Mouse (Mus musculus) hindbrain, embryonic 13.5 days (tissue): ENCODE data around the gene Fam166a. TPM values are rescaled to one million over a fixed set of nuclear protein-coding genes. Genes with fewer than 3 reads are reported as not detected.
"Not testable (repeated sequence)": the region's sequence is repeated elsewhere in the genome, so short reads cannot be mapped to it uniquely, and the experiment has no call there.

Source experiments
- ATAC-seq: fragments of 200-750 bp; cut with Nextera tagmentation; 2 replicates; pipeline ENCODE4 v1.8.0; 2017; ENCODE audit warnings: moderate TSS enrichment; ENCODE audit not compliant: low FRiP score
- H3K27ac ChIP-seq: fragments of 300-500 bp; sonication (generic); 2 replicates; pipeline ENCODE4 v1.5.1; 2015; ENCODE audit warnings: inconsistent platforms, mild to moderate bottlenecking, moderate library complexity
- H3K27me3 ChIP-seq: fragments of 300-500 bp; sonication (generic); 2 replicates; pipeline ENCODE4 v1.6.1; 2015; ENCODE audit warnings: mild to moderate bottlenecking, inconsistent platforms
- H3K36me3 ChIP-seq: fragments of 300-500 bp; sonication (generic); 2 replicates; pipeline ENCODE4 v1.6.1; 2015; ENCODE audit warnings: mild to moderate bottlenecking, inconsistent platforms
- H3K4me1 ChIP-seq: fragments of 300-500 bp; sonication (generic); replicated peaks from 2 replicates; pipeline ENCODE4 v1.6.1; 2015; ENCODE audit warnings: inconsistent platforms
- H3K4me2 ChIP-seq: fragments of 300-500 bp; sonication (generic); 2 replicates; pipeline ENCODE4 v1.6.1; 2015; ENCODE audit warnings: inconsistent platforms, mild to moderate bottlenecking, moderate library complexity
- H3K4me3 ChIP-seq: fragments of 300-500 bp; sonication (generic); 2 replicates; pipeline ENCODE4 v1.5.1; 2015; ENCODE audit warnings: mild to moderate bottlenecking, inconsistent platforms
- H3K9ac ChIP-seq: fragments of 300-500 bp; sonication (generic); 2 replicates; pipeline ENCODE4 v1.6.1; 2015; ENCODE audit warnings: mild to moderate bottlenecking, inconsistent platforms
- H3K9me3 ChIP-seq: fragments of 300-500 bp; sonication (generic); 2 replicates; pipeline ENCODE4 v1.6.1; 2016; ENCODE audit warnings: inconsistent platforms
- WGBS: fragments of 180-500 bp; shearing (Covaris S2); methylation state at CpG from one replicate; pipeline ENCODE4 v1.1.7; 2015; 5-methylcytosine and 5-hydroxymethylcytosine counted together
- polyA plus RNA-seq: library from polyadenylated mRNA; unstranded; fragments of >200 nt; fragmentation: Nextera tagmentation; extraction: Ambion mirVana; gene quantifications from 2 replicates; pipeline ENCODE4 v1.2.1, GENCODE M21; 2015

Gene Fam166a
- polyA plus RNA-seq, 1 experiment from 2014 or later = 0.40 TPM

DNA sequence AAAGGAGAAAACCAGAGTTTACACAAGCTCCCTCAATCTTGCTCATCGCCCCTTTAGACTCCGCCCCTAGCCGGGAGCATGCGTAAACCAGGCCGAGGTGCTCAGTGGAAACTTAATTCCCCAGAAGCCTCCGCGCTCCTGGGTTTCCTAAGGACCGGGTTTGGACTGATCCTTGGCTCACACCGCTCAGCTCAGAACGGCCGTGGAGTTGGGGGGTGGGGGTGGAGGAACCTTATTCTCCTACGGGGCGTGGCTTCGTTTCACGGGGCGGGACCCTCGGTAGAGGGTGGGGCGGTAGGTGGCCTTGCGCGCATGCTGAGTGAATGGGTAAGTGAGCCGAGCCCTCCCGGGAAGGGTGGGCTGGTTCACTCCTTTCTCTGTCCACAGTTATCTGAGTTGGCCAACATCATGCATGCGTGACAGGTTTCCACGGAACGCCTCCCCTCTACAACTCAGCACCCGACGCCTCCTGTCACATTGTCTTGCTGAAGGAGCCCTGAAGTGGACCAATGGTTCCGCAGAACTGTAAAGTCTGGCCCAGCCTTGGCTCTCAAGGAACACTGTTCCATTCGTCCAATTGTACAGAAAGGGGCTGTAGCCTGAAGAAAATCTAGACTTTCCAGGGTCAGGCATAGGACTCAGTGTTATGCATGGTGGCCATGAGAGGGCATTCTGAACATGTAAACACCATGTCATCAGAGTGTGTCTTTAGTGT, 22.3 kb downstream of the Fam166a start:
- peak overlapping the region; percentile 90 for H3K9ac ChIP-seq
- peak overlapping the region; percentile 70 for H3K4me3 ChIP-seq
- peaks cover 14% of the 10 kb centered on the region for H3K36me3 ChIP-seq
- peak; percentile 60 for ATAC-seq
- WGBS = 1% methylated on average over 29 of the region's 29 CpGs
- peak overlapping the region; percentile 89 for H3K4me2 ChIP-seq
- H3K4me1 ChIP-seq = peaks cover 42% of the 10 kb centered on the region
- H3K27ac ChIP-seq = peak overlapping the region; percentile 78
- H3K27me3 ChIP-seq = peaks cover 33% of the 10 kb centered on the region
- H3K9me3 ChIP-seq = no peaks in the 10 kb centered on the region

GRCm38 (mm10) chr2:25241438-25241775, 22.9 kb downstream of the Fam166a start:
- Histone ChIP-seq H3K4me3 (peak overlapping the region; percentile 70), H3K36me3 (peaks cover 19% of the 10 kb centered on the region), H3K4me2 (peak overlapping the region; percentile 89), H3K9me3 (no peaks in the 10 kb centered on the region), H3K27me3 (peaks cover 28% of the 10 kb centered on the region), H3K27ac (peak overlapping the region; percentile 78), H3K4me1 (peaks cover 42% of the 10 kb centered on the region), H3K9ac (peak overlapping the region; percentile 90)
- ATAC-seq = peak; percentile 40
- WGBS = 18% methylated on average over 6 of the region's 6 CpGs

GRCm38 (mm10) chr2:25242101-25242506, 23.6 kb downstream of the Fam166a start, which contains the start of the genes Rnf208 and Cysrt1:
Gene Rnf208, plus strand, starts transcription at chr2:25242255.
Gene Cysrt1, minus strand, starts transcription at chr2:25242452.
- Histone ChIP-seq H3K27ac (peak within 1 kb of the TSS; percentile 78), H3K36me3 (peaks cover 26% of the 10 kb centered on the region), H3K4me2 (peak within 1 kb of the TSS; percentile 89), H3K4me3 (peak within 1 kb of the TSS; percentile 70), H3K9ac (peak within 1 kb of the TSS; percentile 90), H3K9me3 (no peaks in the 10 kb centered on the region), H3K27me3 (peaks cover 22% of the 10 kb centered on the region), H3K4me1 (peaks cover 42% of the 10 kb centered on the region)
- WGBS = 0% methylated on average over 45 of the region's 59 CpGs
- ATAC-seq = peak; percentile 52

DNA sequence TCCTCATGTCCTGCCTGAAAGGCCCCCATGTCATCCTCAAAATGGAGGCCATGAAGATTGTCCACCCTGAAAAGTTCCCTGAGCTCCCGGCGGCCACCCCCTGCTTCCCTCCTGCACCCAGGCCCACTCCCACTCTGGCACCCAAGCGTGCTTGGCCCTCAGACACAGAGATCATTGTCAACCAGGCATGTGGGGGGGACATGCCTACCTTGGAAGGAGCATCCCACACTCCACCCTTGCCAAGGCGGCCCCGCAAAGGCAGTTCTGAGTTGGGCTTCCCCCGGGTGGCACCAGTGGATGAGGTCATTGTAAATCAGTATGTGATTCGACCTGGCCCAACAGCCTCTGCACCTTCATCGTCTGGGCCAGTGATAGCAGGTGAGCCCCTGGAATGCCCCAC, 24.8 kb downstream of the Fam166a start:
- peaks cover 38% of the 10 kb centered on the region for H3K36me3 ChIP-seq
- H3K27me3 ChIP-seq = peaks cover 10% of the 10 kb centered on the region; the same call in 1 of the 2 replicates
- H3K4me3 ChIP-seq = peak overlapping the region; percentile 70
- peaks cover 42% of the 10 kb centered on the region for H3K4me1 ChIP-seq
- H3K4me2 ChIP-seq = peak overlapping the region; percentile 89
- ATAC-seq = no peak
- H3K9me3 ChIP-seq = no peaks in the 10 kb centered on the region
- WGBS = 81% methylated on average over 8 of the region's 8 CpGs
- peak overlapping the region; percentile 90 for H3K9ac ChIP-seq
- H3K27ac ChIP-seq = no peak overlapping the region

- Histone ChIP-seq H3K27me3 (peaks cover 7% of the 10 kb centered on the region; the same call in 1 of the 2 replicates), H3K4me3 (no peak overlapping the region), H3K9me3 (no peaks in the 10 kb centered on the region), H3K27ac (no peak overlapping the region), H3K4me1 (peaks cover 42% of the 10 kb centered on the region), H3K9ac (no peak overlapping the region), H3K4me2 (no peak overlapping the region), H3K36me3 (peaks cover 46% of the 10 kb centered on the region)
- 95% methylated on average over 4 of the region's 4 CpGs for WGBS
- no peak for ATAC-seq
Observed at GRCm38 (mm10) chr2:25244144-25244543, 25.6 kb downstream of the Fam166a start.

- Histone ChIP-seq H3K9ac (no peak within 1 kb of the TSS), H3K4me2 (no peak within 1 kb of the TSS), H3K27me3 (0 out of 2 replicates have a peak, but pooled peaks cover 2% of the 10 kb centered on the region), H3K4me1 (peaks cover 30% of the 10 kb centered on the region), H3K4me3 (no peak within 1 kb of the TSS), H3K9me3 (no peaks in the 10 kb centered on the region), H3K27ac (no peak within 1 kb of the TSS), H3K36me3 (peaks cover 69% of the 10 kb centered on the region)
- no peak for ATAC-seq
- 93% methylated on average over 10 of the region's 10 CpGs for WGBS
Observed at GRCm38 (mm10) chr2:25246183-25247072, 27.9 kb downstream of the Fam166a start, which contains the start of gene AL732309.1. Gene AL732309.1, minus strand, starts transcription at chr2:25246863.

GRCm38 (mm10) chr2:25252331-25252730, 33.8 kb downstream of the Fam166a start:
- no peak overlapping the region for H3K27ac ChIP-seq
- 97% methylated on average over 1 of the region's 1 CpGs for WGBS
- no peak overlapping the region for H3K9ac ChIP-seq
- no peak for ATAC-seq
- no peak overlapping the region for H3K4me3 ChIP-seq
- H3K4me2 ChIP-seq = no peak overlapping the region
- H3K36me3 ChIP-seq = peaks cover 59% of the 10 kb centered on the region
- peaks cover 23% of the 10 kb centered on the region for H3K4me1 ChIP-seq
- no peaks in the 10 kb centered on the region for H3K27me3 ChIP-seq
- H3K9me3 ChIP-seq = no peaks in the 10 kb centered on the region

GRCm38 (mm10) chr2:25255284-25255779, 36.8 kb downstream of the Fam166a start, which contains the start of gene Tmem203:
Gene Tmem203, plus strand, starts transcription at chr2:25255439.
- ATAC-seq = peak; percentile 90
- peak within 1 kb of the TSS; percentile 85 for H3K9ac ChIP-seq
- peak within 1 kb of the TSS; percentile 99 for H3K4me2 ChIP-seq
- H3K4me3 ChIP-seq = peak within 1 kb of the TSS; percentile 95
- no peaks in the 10 kb centered on the region for H3K9me3 ChIP-seq
- H3K27me3 ChIP-seq = no peaks in the 10 kb centered on the region
- peaks cover 27% of the 10 kb centered on the region for H3K4me1 ChIP-seq
- H3K36me3 ChIP-seq = peaks cover 29% of the 10 kb centered on the region
- peak within 1 kb of the TSS; percentile 84 for H3K27ac ChIP-seq
- 0% methylated on average over 39 of the region's 39 CpGs for WGBS

DNA sequence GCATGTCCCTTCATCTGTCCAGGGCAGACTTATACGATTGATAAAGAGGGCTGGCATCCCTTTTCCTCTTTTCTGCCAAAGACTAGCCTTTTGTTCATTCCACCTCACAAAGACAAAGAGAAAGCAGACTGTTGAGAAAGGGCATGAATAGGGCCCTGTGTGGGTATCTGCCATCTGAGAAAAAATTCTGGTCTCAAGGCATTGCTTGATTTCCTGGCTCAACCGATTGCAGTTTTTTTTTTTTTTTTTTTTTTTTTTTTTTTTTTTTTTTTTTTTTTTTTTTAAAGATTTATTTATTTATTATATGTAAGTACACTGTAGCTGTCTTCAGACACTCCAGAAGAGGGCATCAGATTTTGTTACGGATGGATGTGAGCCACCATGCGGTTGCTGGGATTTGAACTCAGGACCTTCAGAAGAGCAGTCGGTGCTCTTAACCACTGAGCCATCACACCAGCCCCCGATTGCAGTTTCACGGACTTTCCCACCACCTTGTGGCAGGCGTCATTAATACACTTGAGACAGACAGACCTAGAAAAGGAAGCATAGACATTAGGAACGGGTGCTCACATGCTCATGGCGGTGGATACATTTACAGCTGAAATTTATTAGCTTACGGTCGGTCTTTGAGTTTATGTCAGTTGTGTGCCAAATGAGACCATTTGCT, 38.0 kb downstream of the Fam166a start:
- WGBS = 63% methylated on average over 12 of the region's 12 CpGs
- H3K36me3 ChIP-seq = peaks cover 17% of the 10 kb centered on the region
- peak overlapping the region; percentile 95 for H3K4me3 ChIP-seq
- peak overlapping the region; percentile 85 for H3K9ac ChIP-seq
- not testable (repeated sequence) for H3K9me3 ChIP-seq, H3K27me3 ChIP-seq, H3K27ac ChIP-seq, ATAC-seq
- H3K4me1 ChIP-seq = peaks cover 27% of the 10 kb centered on the region
- peak overlapping the region; percentile 99 for H3K4me2 ChIP-seq

GRCm38 (mm10) chr2:25257250-25257649, 38.7 kb downstream of the Fam166a start:
- ATAC-seq, H3K27ac ChIP-seq, H3K4me2 ChIP-seq, H3K9ac ChIP-seq, H3K4me3 ChIP-seq, H3K27me3 ChIP-seq, H3K9me3 ChIP-seq: not testable (repeated sequence)
- peaks cover 11% of the 10 kb centered on the region; the same call in 1 of the 2 replicates for H3K36me3 ChIP-seq
- peaks cover 31% of the 10 kb centered on the region for H3K4me1 ChIP-seq
- 87% methylated on average over 5 of the region's 5 CpGs for WGBS

GRCm38 (mm10) chr2:25258887-25259286, 40.3 kb downstream of the Fam166a start:
- 47% methylated on average over 2 of the region's 2 CpGs for WGBS
- H3K4me3 ChIP-seq = no peak overlapping the region
- peaks cover 5% of the 10 kb centered on the region for H3K27me3 ChIP-seq
- no peak overlapping the region for H3K9ac ChIP-seq
- ATAC-seq = no peak
- H3K4me2 ChIP-seq = no peak overlapping the region
- H3K4me1 ChIP-seq = peaks cover 41% of the 10 kb centered on the region
- H3K9me3 ChIP-seq = no peaks in the 10 kb centered on the region
- no peaks in the 10 kb centered on the region for H3K36me3 ChIP-seq
- no peak overlapping the region for H3K27ac ChIP-seq
